7 mouse cellular contexts compared by ENCODE assay signal in genomic region chr2:18676457-18676935, GRCm38 (mm10). TPM values are rescaled to one million over a fixed set of nuclear protein-coding genes. Genes with fewer than 3 reads are reported as not detected.
DNase-seq lines count a peak whose midpoint lies in the region; ATAC-seq lines count a peak whose summit lies in the region.

No protein-coding gene starts in this region.

- peaks cover 58% of the 10 kb centered on the region for H3K27me3 ChIP-seq in limb, embryonic 10.5 days (ENCODE audit: low read depth, poor library complexity, severe bottlenecking)
- peaks cover 44% of the 10 kb centered on the region for H3K27me3 ChIP-seq in midbrain, embryonic 11.5 days (ENCODE audit: control insufficient read depth, insufficient read depth, low read length)

- peak; percentile 87 for DNase-seq in R1 (ENCODE audit: low read depth, low spot score)
- peak; percentile 77 for DNase-seq in cerebellum, adult 9-10 months
- DNase-seq in frontal cortex, postnatal 36 days (ENCODE audit: low spot score in 2 of 2), result peak; percentile 44 to 65
- DNase-seq in induced T-regulatory cell, adult 2 months (ENCODE audit: low read depth), result peak; percentile 79
- DNase-seq in limb, embryonic 10.5 days (ENCODE audit: low spot score), result peak; percentile 98
- peak; percentile 96 for DNase-seq in midbrain, embryonic 11.5 days (ENCODE audit: low spot score, missing footprints)
- peak; percentile 19 for DNase-seq in spleen, adult 12 weeks (ENCODE audit: low spot score)

- H3K36me3 ChIP-seq in limb, embryonic 10.5 days, result no peaks in the 10 kb centered on the region
- no peaks in the 10 kb centered on the region for H3K36me3 ChIP-seq in midbrain, embryonic 11.5 days (ENCODE audit: control insufficient read depth, insufficient read depth, low read length)

- peak overlapping the region; percentile 98 for H3K27ac ChIP-seq in limb, embryonic 10.5 days
- H3K27ac ChIP-seq in midbrain, embryonic 11.5 days (ENCODE audit: low read depth, low read length), result peak overlapping the region; percentile 94

- peak; percentile 92 for ATAC-seq in midbrain, embryonic 11.5 days (ENCODE audit: low FRiP score)

- H3K4me1 ChIP-seq in limb, embryonic 10.5 days, result peaks cover 50% of the 10 kb centered on the region
- H3K4me1 ChIP-seq in midbrain, embryonic 11.5 days (ENCODE audit: control insufficient read depth, insufficient read depth, low read length), result peaks cover 38% of the 10 kb centered on the region

- H3K9me3 ChIP-seq in limb, embryonic 10.5 days (replicated peaks), result no peaks in the 10 kb centered on the region
- H3K9me3 ChIP-seq in midbrain, embryonic 11.5 days (ENCODE audit: control insufficient read depth, low read length), result no peaks in the 10 kb centered on the region

- H3K4me2 ChIP-seq in midbrain, embryonic 11.5 days, result peak overlapping the region; percentile 88

- 0% methylated on average over 37 of the region's 64 CpGs for WGBS in limb, embryonic 10.5 days
- WGBS in midbrain, embryonic 11.5 days, result under 1% methylated on average over 27 of the region's 64 CpGs

- peak overlapping the region; percentile 82 for H3K4me3 ChIP-seq in limb, embryonic 10.5 days
- peak overlapping the region; percentile 86 for H3K4me3 ChIP-seq in midbrain, embryonic 11.5 days (ENCODE audit: low read depth, low read length)

- H3K9ac ChIP-seq in midbrain, embryonic 11.5 days (ENCODE audit: low read length), result peak overlapping the region; percentile 96

RNA-seq across cellular contexts. Expression of gene Bmi1, which starts 0.3 kb away (rescaled TPM):
- 16.9 and 22.3 TPM in 2 replicates for polyA plus RNA-seq in limb, embryonic 10.5 days (2016; fragmentation: Nextera tagmentation; extraction: Ambion mirVana)
- polyA plus RNA-seq in midbrain, embryonic 11.5 days (2014; fragmentation: Nextera tagmentation; extraction: Ambion mirVana), result 42.8 and 46.4 TPM in 2 replicates

RNA-seq across cellular contexts. Expression of gene Commd3, which starts 4.3 kb away (rescaled TPM):
- 96.0 and 135 TPM in 2 replicates for polyA plus RNA-seq in limb, embryonic 10.5 days (2016; fragmentation: Nextera tagmentation; extraction: Ambion mirVana)
- 119 and 122 TPM in 2 replicates for polyA plus RNA-seq in midbrain, embryonic 11.5 days (2014; fragmentation: Nextera tagmentation; extraction: Ambion mirVana)

RNA-seq across cellular contexts. Expression of gene Spag6, which starts 17.3 kb away (rescaled TPM):
- polyA plus RNA-seq in limb, embryonic 10.5 days (2016; fragmentation: Nextera tagmentation; extraction: Ambion mirVana), result not detected in 2 replicates
- 0.25 and 0.48 TPM in 2 replicates for polyA plus RNA-seq in midbrain, embryonic 11.5 days (2014; fragmentation: Nextera tagmentation; extraction: Ambion mirVana)

Comparison
In these comparisons a context has a peak if more than half of its experiments do, and no peak if none do; other contexts are left out.
1. Peak in every context shown above with its lines: DNase-seq, ATAC-seq, H3K4me3 ChIP-seq and H3K27ac ChIP-seq.
2. DNase-seq: peak in every context shown above with its lines; median percentile 98 in limb, embryonic 10.5 days; 96 in midbrain, embryonic 11.5 days; 87 in R1; 79 in induced T-regulatory cell, adult 2 months; 77 in cerebellum, adult 9-10 months; 54 in frontal cortex, postnatal 36 days; 19 in spleen, adult 12 weeks.